In the genomic region with DNA sequence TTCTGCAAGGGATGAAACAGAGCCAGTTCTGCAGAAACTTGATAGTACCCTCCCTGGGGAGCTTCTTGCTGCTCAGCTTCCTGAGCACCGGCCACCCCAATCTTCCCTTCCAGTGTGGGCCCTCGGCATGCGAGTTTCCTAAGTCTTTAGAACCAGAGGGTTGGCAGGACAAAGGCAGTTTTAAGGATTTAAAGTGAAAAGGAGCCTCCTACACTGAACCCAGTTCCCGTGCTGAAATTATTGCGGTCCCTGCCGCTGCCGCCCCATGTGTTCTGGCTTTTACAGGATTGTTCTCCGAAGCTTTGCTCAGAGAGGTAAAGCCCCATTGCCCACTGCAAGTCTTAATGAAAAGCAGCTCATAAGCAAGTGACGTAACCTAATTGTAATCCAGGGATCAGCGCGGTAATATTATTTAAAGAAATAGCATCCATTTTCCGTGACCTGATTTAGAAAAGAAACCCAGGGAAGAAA, we compare ENCODE assay signal across 8 mouse cellular contexts. TPM values are rescaled to one million over a fixed set of nuclear protein-coding genes. Genes with fewer than 3 reads are reported as not detected.
DNase-seq lines count a peak whose midpoint lies in the region; ATAC-seq and TF ChIP-seq lines count a peak whose summit lies in the region.

No protein-coding gene starts in this region.

- no peak for DNase-seq in frontal cortex, adult 2 months (ENCODE audit: extremely low spot score in 1 of 2, low spot score in 1 of 2)
- peak; percentile 65 for DNase-seq in MN1 (ENCODE audit: low spot score)
- DNase-seq in gastrocnemius, adult 8-10 months (ENCODE audit: low spot score in 2 of 2), result peak; percentile 19 to 21
- peak; percentile 65 for DNase-seq in limb, embryonic 14.5 days (ENCODE audit: low spot score)
- DNase-seq in left cerebral cortex, postnatal 4 days, result no peak

- ATAC-seq in frontal cortex, adult (ENCODE audit: low TSS enrichment), result peak; percentile 56
- ATAC-seq in limb, embryonic 14.5 days (ENCODE audit: low FRiP score, low read depth), result peak; percentile 75
- no peak for ATAC-seq in granulocyte monocyte progenitor cell, adult 5-6 weeks (replicated peaks; ENCODE audit: poor library complexity, severe bottlenecking)
- ATAC-seq in erythroblast, adult 5-6 weeks (replicated peaks; ENCODE audit: low FRiP score, poor library complexity, severe bottlenecking), result no peak

- intact Hi-C loops in left cerebral cortex, postnatal 4 days (cut with DNase I), result no loop called here

- peak overlapping the region; percentile 14 for H3K4me3 ChIP-seq in limb, embryonic 14.5 days (replicated peaks; ENCODE audit: low read length)

- WGBS in limb, embryonic 14.5 days, result 15% methylated on average over 12 of the region's 12 CpGs

- H3K27ac ChIP-seq in limb, embryonic 14.5 days (replicated peaks; ENCODE audit: low read depth, low read length), result peak overlapping the region; percentile 86

- H3K36me3 ChIP-seq in limb, embryonic 14.5 days (ENCODE audit: control insufficient read depth, insufficient read depth, low read length), result no peaks in the 10 kb centered on the region

- no peaks in the 10 kb centered on the region for H3K9me3 ChIP-seq in limb, embryonic 14.5 days (ENCODE audit: control insufficient read depth, low read length)

- no peak for TF ChIP-seq POLR2A in limb, embryonic 14.5 days (IDR thresholded peaks at IDR 0.05; ENCODE audit: borderline replicate concordance, extremely low read depth, insufficient read depth, insufficient read length)

- H3K4me2 ChIP-seq in limb, embryonic 14.5 days (replicated peaks; ENCODE audit: low read depth, low read length, severe bottlenecking), result peak overlapping the region; percentile 34

- H3K27me3 ChIP-seq in limb, embryonic 14.5 days (ENCODE audit: control insufficient read depth, insufficient read depth, low read length), result no peaks in the 10 kb centered on the region

- peak overlapping the region; percentile 46 for H3K9ac ChIP-seq in limb, embryonic 14.5 days (ENCODE audit: low read depth, low read length, severe bottlenecking)

- peaks cover 3% of the 10 kb centered on the region; the same call in 1 of the 2 replicates for H3K4me1 ChIP-seq in limb, embryonic 14.5 days (ENCODE audit: control insufficient read depth, insufficient read depth, low read length)

RNA-seq across cellular contexts. Expression of gene Ncoa1, which starts 32.6 kb away (rescaled TPM):
- polyA plus RNA-seq in frontal cortex, adult 2 months (2012; rRNA removed), result 49.5 and 59.6 TPM in 2 replicates
- total RNA-seq in gastrocnemius, adult 8-10 months (2022), result 10 to 100 TPM; 22.4 to 31.5 (median 26.2) TPM
- 26.9 and 33.8 TPM in 2 replicates for polyA plus RNA-seq in limb, embryonic 14.5 days (2012; rRNA removed)
- 23.0 and 26.3 TPM in 2 replicates for polyA plus RNA-seq in limb, embryonic 14.5 days (2014; fragmentation: Nextera tagmentation; extraction: Ambion mirVana)
- 14.5 and 15.6 TPM in 2 replicates for total RNA-seq in granulocyte monocyte progenitor cell, adult 5-6 weeks (2014; fragmentation: Nextera tagmentation)
- 10.1 and 16.9 TPM in 2 replicates for total RNA-seq in granulocyte monocyte progenitor cell, adult 5-6 weeks (2017)
- total RNA-seq in left cerebral cortex, postnatal 4 days (2021), result 100 to 1,000 TPM; 102 to 107 TPM
- 6.9 and 23.2 TPM in 2 replicates for total RNA-seq in erythroblast, adult 5-6 weeks (2015; ENCODE audit: low replicate concordance)
- 3.1 and 7.5 TPM in 2 replicates for total RNA-seq in erythroblast, adult 5-6 weeks (2017; ENCODE audit: low replicate concordance)

Comparison
In these comparisons a context has a peak if more than half of its experiments do, and no peak if none do; other contexts are left out.
1. ATAC-seq: peak in frontal cortex, adult (single experiment) and limb, embryonic 14.5 days (single experiment); none in granulocyte monocyte progenitor cell, adult 5-6 weeks (single experiment) and erythroblast, adult 5-6 weeks (single experiment).
2. DNase-seq: peak in MN1 (single experiment), gastrocnemius, adult 8-10 months (2 of 2) and limb, embryonic 14.5 days (single experiment); none in frontal cortex, adult 2 months (0 of 2) and left cerebral cortex, postnatal 4 days (single experiment).